Mouse (Mus musculus) liver, embryonic 14.5 days (tissue): ENCODE data around the gene Chmp2a. TPM values are rescaled to one million over a fixed set of nuclear protein-coding genes. Genes with fewer than 3 reads are reported as not detected.

ENCODE experiments used
- ATAC-seq: fragments of 200-750 bp; cut with Nextera tagmentation; 2 replicates; pipeline ENCODE4 v1.8.0; 2017; ENCODE audit warnings: moderate number of reproducible peaks, mild to moderate bottlenecking, moderate library complexity; ENCODE audit not compliant: insufficient read depth
- DNase-seq, 3 experiments: peaks; one replicate each; pipeline ENCODE4 v3.0.0-alpha.2; 2012 to 2013; ENCODE audit warnings: low read depth in 3 of 3, low spot score in 3 of 3
- H3K27ac ChIP-seq: fragments of 300-500 bp; sonication (generic); 2 replicates; pipeline ENCODE4 v1.5.1; 2014; ENCODE audit warnings: moderate library complexity, mild to moderate bottlenecking, control low read depth, inconsistent platforms
- H3K27me3 ChIP-seq: fragments of 300-500 bp; sonication (generic); 2 replicates; pipeline ENCODE4 v1.6.1; 2014; ENCODE audit warnings: mild to moderate bottlenecking, low read length, moderate library complexity; ENCODE audit not compliant: control insufficient read depth, insufficient read depth
- H3K36me3 ChIP-seq: fragments of 300-500 bp; sonication (generic); replicated peaks from 2 replicates; pipeline ENCODE4 v1.6.1; 2014; ENCODE audit warnings: low read depth; ENCODE audit not compliant: control insufficient read depth, insufficient read depth
- H3K4me1 ChIP-seq, 2 experiments: fragments of 200-500 bp in 1 of 2; fragments of 300-500 bp in 1 of 2; sonication (generic) in 1 of 2; replicated peaks; 2 replicates each; pipeline ENCODE4 v1.6.1; 2012 to 2014; ENCODE audit warnings: antibody characterized with exemption in 1 of 2, inconsistent platforms in 1 of 2, low read length in 1 of 2; ENCODE audit not compliant: control insufficient read depth in 2 of 2, insufficient read depth in 2 of 2
- H3K4me2 ChIP-seq: fragments of 300-500 bp; sonication (generic); 2 replicates; pipeline ENCODE4 v1.6.1; 2014; ENCODE audit warnings: low read depth, mild to moderate bottlenecking, control low read depth, moderate library complexity
- H3K4me3 ChIP-seq, 2 experiments: fragments of 200-500 bp in 1 of 2; fragments of 300-500 bp in 1 of 2; sonication (generic) in 1 of 2; 2 replicates each; pipeline ENCODE4 v1.5.1; 2012 to 2014; ENCODE audit warnings: low read depth in 2 of 2, low read length in 2 of 2, mild to moderate bottlenecking in 2 of 2, control low read depth in 1 of 2, inconsistent platforms in 1 of 2, moderate library complexity in 1 of 2; ENCODE audit not compliant: insufficient read depth in 1 of 2
- H3K9ac ChIP-seq: fragments of 300-500 bp; sonication (generic); replicated peaks from 2 replicates; pipeline ENCODE4 v1.6.1; 2014; ENCODE audit warnings: mild to moderate bottlenecking, control low read depth, moderate library complexity
- H3K9me3 ChIP-seq: fragments of 300-500 bp; sonication (generic); 2 replicates; pipeline ENCODE4 v1.6.1; 2016; ENCODE audit warnings: low read length, mixed read lengths; ENCODE audit not compliant: control insufficient read depth
- CTCF ChIP-seq: IDR thresholded peaks from 2 replicates; pipeline ENCODE4 v1.5.1; 2016; ENCODE audit warnings: antibody characterized with exemption, low read depth, control low read depth
- EP300 ChIP-seq: IDR thresholded peaks from 2 replicates; pipeline ENCODE4 v1.6.1; 2016; ENCODE audit warnings: antibody characterized with exemption, low read depth
- WGBS: fragments of 180-500 bp; shearing (Covaris S2); extraction: QIAGEN DNeasy Blood & Tissue Kit; methylation state at CpG from one replicate; pipeline ENCODE4 v1.1.7; 2014; ENCODE audit not compliant: insufficient replicate concordance; 5-methylcytosine and 5-hydroxymethylcytosine counted together
- polyA plus RNA-seq, 2 experiments: library from polyadenylated mRNA; depleted of rRNA in 1 of 2; stranded (reverse) in 1 of 2; unstranded in 1 of 2; fragments of >200 nt; fragmentation: Nextera tagmentation in 1 of 2; extraction: Ambion mirVana in 1 of 2; gene quantifications; 2 replicates each; pipeline versions ENCODE4 v1.2.1 to v1.2.3; 2012 to 2014

Chmp2a gene
- polyA plus RNA-seq, 2 experiments, result 92.3 to 136 TPM

GRCm38 (mm10) chr7:13009143-13010004, 25.2 kb downstream of the Chmp2a start:
- Histone ChIP-seq H3K36me3 (peaks cover 12% of the 10 kb centered on the region), H3K4me2 (peak overlapping the region; percentile 72), H3K9ac (peak overlapping the region; percentile 87), H3K4me3 (peak overlapping the region; percentile 79 to 80), H3K4me1 (peaks cover 6 to 17% of the 10 kb centered on the region in 2 experiments), H3K27ac (peak overlapping the region; percentile 85), H3K27me3 (no peaks in the 10 kb centered on the region), H3K9me3 (no peaks in the 10 kb centered on the region)
- peak; percentile 88 for ATAC-seq
- peak; percentile 87 to 88 (median 88) for DNase-seq
- under 1% methylated on average over 42 of the region's 42 CpGs for WGBS
- TF ChIP-seq CTCF (peak; percentile 96), EP300 (no peak)

GRCm38 (mm10) chr7:13007341-13008092, 27.1 kb downstream of the Chmp2a start:
- peaks cover 0 to 9% of the 10 kb centered on the region in 2 experiments; a peak in 3 of 4 replicates for H3K4me1 ChIP-seq
- H3K27me3 ChIP-seq, result no peaks in the 10 kb centered on the region
- no peak overlapping the region for H3K4me2 ChIP-seq
- WGBS, result 85% methylated on average over 57 of the region's 57 CpGs
- TF ChIP-seq EP300 (no peak), CTCF (no peak)
- H3K9me3 ChIP-seq, result no peaks in the 10 kb centered on the region
- DNase-seq, result no peak
- peaks cover 12% of the 10 kb centered on the region for H3K36me3 ChIP-seq
- no peak for ATAC-seq
- no peak overlapping the region for H3K27ac ChIP-seq
- H3K9ac ChIP-seq, result no peak overlapping the region
- no peak overlapping the region for H3K4me3 ChIP-seq

GRCm38 (mm10) chr7:13006531-13006930, 28.1 kb downstream of the Chmp2a start:
- 87% methylated on average over 10 of the region's 10 CpGs for WGBS
- Histone ChIP-seq H3K4me1 (peaks cover 0 to 9% of the 10 kb centered on the region in 2 experiments; a peak in 3 of 4 replicates), H3K27ac (no peak overlapping the region), H3K36me3 (peaks cover 12% of the 10 kb centered on the region), H3K9ac (no peak overlapping the region), H3K4me3 (no peak overlapping the region), H3K9me3 (no peaks in the 10 kb centered on the region), H3K4me2 (no peak overlapping the region), H3K27me3 (no peaks in the 10 kb centered on the region)
- ATAC-seq, result no peak
- DNase-seq, result no peak
- no peak for TF ChIP-seq CTCF
- no peak for TF ChIP-seq EP300

DNA sequence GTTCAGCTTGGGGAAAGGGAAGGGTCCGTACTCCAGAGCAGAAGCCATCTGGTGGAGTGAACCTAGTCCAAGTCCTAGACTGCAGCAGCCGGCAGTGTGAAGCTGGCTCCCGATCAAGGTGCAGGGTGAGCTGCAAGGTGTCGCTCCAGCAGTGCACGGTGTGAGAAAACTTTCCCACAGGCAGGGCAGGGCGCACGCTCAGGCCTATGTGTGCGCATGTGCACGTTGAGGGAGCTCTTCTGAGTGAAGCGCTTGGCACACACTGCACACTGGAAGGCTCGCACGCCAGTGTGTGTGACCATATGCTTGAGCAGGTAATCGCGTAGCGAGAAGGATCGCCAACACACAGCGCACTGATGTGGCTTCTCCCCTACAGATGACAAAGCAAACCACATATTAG, 28.6 kb downstream of the Chmp2a start:
- Histone ChIP-seq H3K9ac (no peak overlapping the region), H3K9me3 (no peaks in the 10 kb centered on the region), H3K36me3 (peaks cover 12% of the 10 kb centered on the region), H3K27me3 (no peaks in the 10 kb centered on the region), H3K4me3 (no peak overlapping the region), H3K4me1 (peaks cover 0 to 9% of the 10 kb centered on the region in 2 experiments; a peak in 3 of 4 replicates), H3K4me2 (no peak overlapping the region), H3K27ac (no peak overlapping the region)
- TF ChIP-seq CTCF (no peak), EP300 (no peak)
- ATAC-seq (no peak), DNase-seq (no peak)
- WGBS, result 90% methylated on average over 17 of the region's 17 CpGs

GRCm38 (mm10) chr7:13003380-13003779, 31.2 kb downstream of the Chmp2a start:
- no peaks in the 10 kb centered on the region for H3K27me3 ChIP-seq
- H3K4me2 ChIP-seq, result no peak overlapping the region
- H3K4me1 ChIP-seq, result peaks cover 0 to under 1% of the 10 kb centered on the region in 2 experiments; a peak in 1 of 4 replicates
- ATAC-seq (no peak), DNase-seq (no peak)
- TF ChIP-seq CTCF (peak; percentile 29; the same call in 1 of the 2 replicates), EP300 (no peak)
- H3K27ac ChIP-seq, result no peak overlapping the region
- H3K9me3 ChIP-seq, result no peaks in the 10 kb centered on the region
- peaks cover 12% of the 10 kb centered on the region for H3K36me3 ChIP-seq
- WGBS, result 71% methylated on average over 5 of the region's 5 CpGs
- H3K9ac ChIP-seq, result no peak overlapping the region
- H3K4me3 ChIP-seq, result no peak overlapping the region
